Mouse (Mus musculus): ENCODE measurements at regions not wholly inside any gene's neighbourhood (a gene's known extent, or its start where the extent isn't known, plus 50 kb on each side); places are given as distances from the start of the nearest gene placed in this dataset.

GRCm38 (mm10) chr4:140320120-140320921 is 73.7 kb upstream of the Igsf21 start:
- DNase-seq (ENCODE audit: low spot score in 2 of 2), result no peak

GRCm38 (mm10) chr4:140312635-140313034 is 66.1 kb upstream of the Igsf21 start:
- no peak for DNase-seq (ENCODE audit: low spot score in 2 of 2)

GRCm38 (mm10) chr4:140307481-140307880 is 60.9 kb upstream of the Igsf21 start:
- DNase-seq (ENCODE audit: low spot score in 2 of 2), result no peak

- no peak for DNase-seq (ENCODE audit: low spot score in 2 of 2)
These were observed 58.4 kb upstream of the Igsf21 start for GRCm38 (mm10) chr4:140304960-140305359.

- no peak for DNase-seq (ENCODE audit: low spot score in 2 of 2)
These were observed 55.1 kb upstream of the Igsf21 start for GRCm38 (mm10) chr4:140301661-140302060.

- DNase-seq (ENCODE audit: low spot score in 2 of 2), result no peak
These were observed 51.5 kb upstream of the Igsf21 start for GRCm38 (mm10) chr4:140297912-140298620.
